Mouse (Mus musculus) liver, embryonic 15.5 days (tissue): Measurements from ENCODE around the gene Gm38119. TPM values are rescaled to one million over a fixed set of nuclear protein-coding genes. Genes with fewer than 3 reads are reported as not detected.

Experiments
- ATAC-seq: fragments of 200-750 bp; cut with Nextera tagmentation; 2 replicates; pipeline ENCODE4 v1.8.0; 2017; ENCODE audit warnings: moderate number of reproducible peaks, mild to moderate bottlenecking, moderate library complexity; ENCODE audit not compliant: insufficient read depth
- H3K27ac ChIP-seq: fragments of 300-500 bp; sonication (generic); replicated peaks from 2 replicates; pipeline ENCODE4 v1.5.1; 2015; ENCODE audit warnings: mild to moderate bottlenecking, inconsistent platforms
- H3K27me3 ChIP-seq: fragments of 300-500 bp; sonication (generic); 2 replicates; pipeline ENCODE4 v1.6.1; 2015; ENCODE audit warnings: mild to moderate bottlenecking, inconsistent platforms
- H3K36me3 ChIP-seq: fragments of 300-500 bp; sonication (generic); replicated peaks from 2 replicates; pipeline ENCODE4 v1.6.1; 2015; ENCODE audit warnings: moderate library complexity, mild to moderate bottlenecking, inconsistent platforms
- H3K4me1 ChIP-seq: fragments of 300-500 bp; sonication (generic); replicated peaks from 2 replicates; pipeline ENCODE4 v1.6.1; 2015; ENCODE audit warnings: inconsistent platforms
- H3K4me2 ChIP-seq: fragments of 300-500 bp; sonication (generic); 2 replicates; pipeline ENCODE4 v1.6.1; 2015; ENCODE audit warnings: moderate library complexity, mild to moderate bottlenecking, inconsistent platforms
- H3K4me3 ChIP-seq: fragments of 300-500 bp; sonication (generic); replicated peaks from 2 replicates; pipeline ENCODE4 v1.5.1; 2015; ENCODE audit warnings: mild to moderate bottlenecking, inconsistent platforms
- H3K9ac ChIP-seq: fragments of 300-500 bp; sonication (generic); 2 replicates; pipeline ENCODE4 v1.6.1; 2015; ENCODE audit warnings: moderate library complexity, mild to moderate bottlenecking, inconsistent platforms
- H3K9me3 ChIP-seq: fragments of 300-500 bp; sonication (generic); replicated peaks from 2 replicates; pipeline ENCODE4 v1.6.1; 2016; ENCODE audit warnings: inconsistent platforms
- WGBS: fragments of 180-500 bp; shearing (Covaris S2); methylation state at CpG from one replicate; pipeline ENCODE4 v1.1.7; 2015; ENCODE audit warnings: mixed read lengths; ENCODE audit not compliant: insufficient replicate concordance; 5-methylcytosine and 5-hydroxymethylcytosine counted together
- polyA plus RNA-seq: library from polyadenylated mRNA; unstranded; fragments of >200 nt; fragmentation: Nextera tagmentation; extraction: Ambion mirVana; gene quantifications from 2 replicates; pipeline ENCODE4 v1.2.1, GENCODE M21; 2015

The Gm38119 gene
- not detected in 2 replicates for polyA plus RNA-seq

DNA sequence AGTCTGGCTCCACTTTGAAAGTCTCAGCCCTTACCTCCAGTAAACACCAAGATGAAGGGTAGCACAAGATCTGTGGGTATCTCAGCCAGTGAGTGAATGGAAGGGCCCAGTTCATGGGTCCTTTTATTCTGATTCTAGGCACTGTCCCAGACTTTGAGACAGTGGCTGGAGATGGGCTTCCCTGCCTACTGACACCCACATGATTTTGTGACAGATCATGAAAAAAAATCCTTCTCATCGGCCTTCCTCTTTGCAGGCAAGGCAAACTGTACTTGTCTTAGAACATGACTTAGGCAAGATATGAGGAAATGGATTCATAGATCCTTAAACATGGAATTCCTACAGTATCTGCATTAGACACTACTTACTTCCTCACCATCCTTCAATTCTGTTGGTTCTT, at the start of gene Gm38119:
TSS of gene Gm38119 (minus strand) at position 101 of the 400 bp plus-strand sequence.
- no peak within 1 kb of the TSS for H3K27ac ChIP-seq
- no peaks in the 10 kb centered on the region for H3K9me3 ChIP-seq
- H3K4me2 ChIP-seq, result no peak within 1 kb of the TSS
- no peaks in the 10 kb centered on the region for H3K4me1 ChIP-seq
- no peaks in the 10 kb centered on the region for H3K27me3 ChIP-seq
- 40% methylated on average over 1 of the region's 1 CpGs for WGBS
- ATAC-seq, result no peak
- H3K36me3 ChIP-seq, result no peaks in the 10 kb centered on the region
- no peak within 1 kb of the TSS for H3K9ac ChIP-seq
- no peak within 1 kb of the TSS for H3K4me3 ChIP-seq

- WGBS, result 29% methylated on average over 1 of the region's 1 CpGs
- no peak for ATAC-seq
- no peak within 1 kb of the TSS for H3K27ac ChIP-seq
- H3K36me3 ChIP-seq, result no peaks in the 10 kb centered on the region
- no peaks in the 10 kb centered on the region for H3K9me3 ChIP-seq
- H3K4me1 ChIP-seq, result no peaks in the 10 kb centered on the region
- H3K27me3 ChIP-seq, result no peaks in the 10 kb centered on the region
- no peak within 1 kb of the TSS for H3K9ac ChIP-seq
- no peak within 1 kb of the TSS for H3K4me2 ChIP-seq
- no peak within 1 kb of the TSS for H3K4me3 ChIP-seq
Observed at GRCm38 (mm10) chr3:92778799-92779198, 39.9 kb upstream of the Gm38119 start, which contains the start of gene Lce1i. Lce1i (minus strand) TSS chr3:92778899.

- H3K9ac ChIP-seq, result no peak overlapping the region
- no peak overlapping the region for H3K27ac ChIP-seq
- H3K4me3 ChIP-seq, result no peak overlapping the region
- H3K9me3 ChIP-seq, result no peaks in the 10 kb centered on the region
- 16% methylated on average over 3 of the region's 3 CpGs for WGBS
- H3K4me2 ChIP-seq, result no peak overlapping the region
- H3K27me3 ChIP-seq, result no peaks in the 10 kb centered on the region
- H3K4me1 ChIP-seq, result no peaks in the 10 kb centered on the region
- H3K36me3 ChIP-seq, result no peaks in the 10 kb centered on the region
- ATAC-seq, result no peak
Observed at GRCm38 (mm10) chr3:92771573-92771972, 32.7 kb upstream of the Gm38119 start.

- no peak within 1 kb of the TSS for H3K9ac ChIP-seq
- H3K4me1 ChIP-seq, result no peaks in the 10 kb centered on the region
- H3K4me2 ChIP-seq, result no peak within 1 kb of the TSS
- H3K36me3 ChIP-seq, result no peaks in the 10 kb centered on the region
- 69% methylated on average over 1 of the region's 1 CpGs for WGBS
- no peaks in the 10 kb centered on the region for H3K9me3 ChIP-seq
- ATAC-seq, result no peak
- no peaks in the 10 kb centered on the region for H3K27me3 ChIP-seq
- no peak within 1 kb of the TSS for H3K27ac ChIP-seq
- no peak within 1 kb of the TSS for H3K4me3 ChIP-seq
Observed at GRCm38 (mm10) chr3:92764965-92765364, 26.1 kb upstream of the Gm38119 start, which contains the start of gene Lce1h. Lce1h (minus strand) TSS chr3:92765065.

DNA sequence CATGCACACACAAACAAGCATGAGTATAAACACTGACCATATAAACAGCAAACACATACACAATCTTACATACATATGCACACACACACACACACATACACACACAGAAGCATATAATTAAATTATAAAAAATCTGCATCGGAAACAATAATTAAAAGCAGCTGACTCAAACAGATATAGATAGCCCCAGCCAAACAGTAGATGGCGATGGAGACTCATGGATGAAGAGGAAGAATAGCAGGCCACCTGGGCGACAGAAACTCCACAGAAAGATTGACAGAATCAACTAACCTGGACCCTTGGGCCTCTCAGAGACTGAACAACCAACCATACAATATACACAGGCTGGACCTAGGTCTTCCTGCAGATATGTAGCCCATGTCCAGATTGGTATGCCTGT, 14.3 kb upstream of the Gm38119 start:
- 37% methylated on average over 3 of the region's 3 CpGs for WGBS
- no peak overlapping the region for H3K4me2 ChIP-seq
- H3K9me3 ChIP-seq, result no peaks in the 10 kb centered on the region
- H3K4me3 ChIP-seq, result no peak overlapping the region
- no peak overlapping the region for H3K9ac ChIP-seq
- H3K36me3 ChIP-seq, result no peaks in the 10 kb centered on the region
- no peak overlapping the region for H3K27ac ChIP-seq
- H3K27me3 ChIP-seq, result no peaks in the 10 kb centered on the region
- ATAC-seq, result no peak
- H3K4me1 ChIP-seq, result no peaks in the 10 kb centered on the region

- no peak within 1 kb of the TSS for H3K27ac ChIP-seq
- H3K4me1 ChIP-seq, result no peaks in the 10 kb centered on the region
- H3K9ac ChIP-seq, result no peak within 1 kb of the TSS
- no peaks in the 10 kb centered on the region for H3K36me3 ChIP-seq
- H3K27me3 ChIP-seq, result no peaks in the 10 kb centered on the region
- no peak within 1 kb of the TSS for H3K4me2 ChIP-seq
- H3K9me3 ChIP-seq, result no peaks in the 10 kb centered on the region
- H3K4me3 ChIP-seq, result no peak within 1 kb of the TSS
- ATAC-seq, result no peak
- WGBS, result 59% methylated on average over 1 of the region's 1 CpGs
Observed at GRCm38 (mm10) chr3:92752238-92752637, 13.3 kb upstream of the Gm38119 start, which contains the start of gene Lce1g. Lce1g (minus strand) TSS chr3:92752338.

- WGBS, result 69% methylated on average over 5 of the region's 5 CpGs
- no peaks in the 10 kb centered on the region for H3K4me1 ChIP-seq
- H3K4me3 ChIP-seq, result no peak overlapping the region
- H3K4me2 ChIP-seq, result no peak overlapping the region
- H3K36me3 ChIP-seq, result no peaks in the 10 kb centered on the region
- no peaks in the 10 kb centered on the region for H3K27me3 ChIP-seq
- ATAC-seq, result no peak
- no peaks in the 10 kb centered on the region for H3K9me3 ChIP-seq
- H3K9ac ChIP-seq, result no peak overlapping the region
- no peak overlapping the region for H3K27ac ChIP-seq
Observed at GRCm38 (mm10) chr3:92722631-92723030, 16.3 kb downstream of the Gm38119 start.

- Histone ChIP-seq H3K4me3 (no peak within 1 kb of the TSS), H3K36me3 (no peaks in the 10 kb centered on the region), H3K9me3 (no peaks in the 10 kb centered on the region), H3K4me1 (no peaks in the 10 kb centered on the region), H3K27ac (no peak within 1 kb of the TSS), H3K27me3 (no peaks in the 10 kb centered on the region), H3K9ac (no peak within 1 kb of the TSS), H3K4me2 (no peak within 1 kb of the TSS)
- no peak for ATAC-seq
- WGBS, result 41% methylated on average over 3 of the region's 3 CpGs
Observed at GRCm38 (mm10) chr3:92720250-92720649, 18.6 kb downstream of the Gm38119 start, which contains the start of gene Lce1f. Lce1f (minus strand) TSS chr3:92720350.

DNA sequence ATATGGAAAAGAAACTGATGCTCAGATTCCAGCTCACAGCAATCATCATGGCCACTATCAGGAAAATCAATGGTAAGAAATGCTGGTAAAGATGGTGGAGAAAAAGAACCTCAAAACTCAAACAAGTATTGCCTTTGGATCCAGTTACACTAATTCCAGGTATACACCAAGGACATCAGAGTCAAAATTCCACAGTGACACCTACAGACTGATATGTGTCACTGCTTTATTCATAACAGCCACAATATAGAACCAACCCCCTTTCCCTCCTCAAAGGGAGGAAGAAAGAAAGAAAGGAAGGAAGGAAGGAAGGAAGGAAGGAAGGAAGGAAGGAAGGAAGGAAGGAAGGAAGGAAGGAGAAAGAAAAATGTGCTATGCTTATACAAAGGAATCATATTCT, 23.8 kb downstream of the Gm38119 start:
- H3K4me1 ChIP-seq, result no peaks in the 10 kb centered on the region
- no peak overlapping the region for H3K4me2 ChIP-seq
- H3K27me3 ChIP-seq, result no peaks in the 10 kb centered on the region
- H3K36me3 ChIP-seq, result no peaks in the 10 kb centered on the region
- no peak overlapping the region for H3K27ac ChIP-seq
- no peak overlapping the region for H3K9ac ChIP-seq
- H3K9me3 ChIP-seq, result no peaks in the 10 kb centered on the region
- H3K4me3 ChIP-seq, result no peak overlapping the region
- ATAC-seq, result no peak

DNA sequence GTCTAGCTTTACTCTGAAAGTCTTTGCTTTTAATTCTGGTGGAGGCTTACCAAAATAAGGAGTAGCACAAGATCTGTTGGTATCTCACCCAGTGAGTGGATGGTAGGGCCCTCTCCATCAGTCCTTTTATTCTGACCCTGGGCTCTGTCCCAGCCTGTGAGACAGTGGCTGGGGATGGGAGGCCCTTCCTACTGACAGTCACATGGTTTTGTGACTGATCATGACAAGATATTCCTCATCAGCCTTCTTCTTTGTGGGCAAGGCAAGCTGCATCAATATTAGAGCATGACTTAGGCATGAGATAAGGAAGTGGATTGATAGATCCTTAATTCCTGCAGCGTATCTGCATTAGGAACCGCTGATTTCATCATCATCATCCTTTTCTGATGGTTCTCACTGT, 29.9 kb downstream of the Gm38119 start, which contains the start of gene Lce1e:
TSS of gene Lce1e (minus strand) at position 101 of the 400 bp plus-strand sequence.
- no peak for ATAC-seq
- 62% methylated on average over 2 of the region's 2 CpGs for WGBS
- Histone ChIP-seq H3K27me3 (no peaks in the 10 kb centered on the region), H3K36me3 (no peaks in the 10 kb centered on the region), H3K9ac (no peak within 1 kb of the TSS), H3K4me3 (no peak within 1 kb of the TSS), H3K9me3 (no peaks in the 10 kb centered on the region), H3K4me2 (no peak within 1 kb of the TSS), H3K27ac (no peak within 1 kb of the TSS), H3K4me1 (no peaks in the 10 kb centered on the region)

DNA sequence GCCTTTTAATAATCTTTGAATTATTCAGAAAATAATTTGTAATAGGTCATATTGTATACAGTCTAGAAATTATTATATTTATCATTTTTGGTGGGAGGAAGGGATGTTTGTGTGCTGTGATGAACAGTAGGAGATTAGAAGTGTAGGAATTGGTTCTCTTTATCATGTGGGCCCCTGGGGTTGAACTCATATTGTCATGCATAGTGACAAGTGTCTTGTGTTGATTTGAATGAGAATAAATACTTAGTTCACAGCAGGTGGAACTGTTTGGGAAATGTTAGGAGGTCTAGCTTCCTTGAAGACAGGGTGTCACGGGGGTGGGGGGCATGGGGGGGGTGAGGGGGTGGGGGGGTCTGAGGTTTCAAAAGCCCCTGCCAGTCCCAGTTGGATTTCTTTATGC, 44.3 kb downstream of the Gm38119 start:
- H3K4me2 ChIP-seq, result no peak overlapping the region
- H3K27me3 ChIP-seq, result no peaks in the 10 kb centered on the region
- no peak overlapping the region for H3K27ac ChIP-seq
- no peaks in the 10 kb centered on the region for H3K4me1 ChIP-seq
- 21% methylated on average over 1 of the region's 1 CpGs for WGBS
- H3K9ac ChIP-seq, result no peak overlapping the region
- no peaks in the 10 kb centered on the region for H3K9me3 ChIP-seq
- no peak for ATAC-seq
- no peaks in the 10 kb centered on the region for H3K36me3 ChIP-seq
- H3K4me3 ChIP-seq, result no peak overlapping the region

DNA sequence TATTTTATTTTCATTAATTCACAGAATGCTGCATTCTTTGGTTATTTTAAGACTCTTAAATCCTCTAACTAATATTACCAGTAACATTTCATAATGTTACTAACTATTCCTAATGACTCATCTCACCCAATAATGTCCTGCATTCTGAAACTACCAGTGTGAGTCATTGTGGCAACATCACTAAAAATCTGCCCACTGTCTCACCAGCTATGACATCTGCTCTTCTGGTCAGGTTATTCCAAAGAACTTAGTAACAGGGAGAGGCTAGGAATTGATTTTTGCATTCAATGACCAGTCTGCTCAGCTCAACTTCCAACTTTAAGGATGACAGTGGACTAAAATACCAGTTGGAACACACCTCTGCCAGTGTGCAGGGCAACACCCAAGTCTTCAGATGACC, 47.2 kb downstream of the Gm38119 start:
- no peak for ATAC-seq
- Histone ChIP-seq H3K27ac (no peak overlapping the region), H3K4me2 (no peak overlapping the region), H3K27me3 (no peaks in the 10 kb centered on the region), H3K4me1 (no peaks in the 10 kb centered on the region), H3K9me3 (no peaks in the 10 kb centered on the region), H3K9ac (no peak overlapping the region), H3K4me3 (no peak overlapping the region), H3K36me3 (no peaks in the 10 kb centered on the region)
